Comparison of ENCODE assay signal across 18 mouse cellular contexts in genomic region chr2:164868491-164868890, GRCm38 (mm10). TPM values are rescaled to one million over a fixed set of nuclear protein-coding genes. Genes with fewer than 3 reads are reported as not detected.
DNase-seq lines count a peak whose midpoint lies in the region; ATAC-seq and TF ChIP-seq lines count a peak whose summit lies in the region.
"Had no signal": no experiment of that assay in that cellular context is flagged by ENCODE, and none has a peak within 500 bp of the region (broad histone marks: within the 10 kb centered on the region; RNA-seq: fewer than 3 reads in every experiment).

No protein-coding gene starts in this region.

- H3K4me3 ChIP-seq in liver, adult 2 months (ENCODE audit: insufficient read depth, low read depth, low read length) = no peak overlapping the region
- H3K4me3 ChIP-seq in liver, embryonic 11.5 days (ENCODE audit: low read depth, low read length) = no peak overlapping the region
- H3K4me3 ChIP-seq: heart, embryonic 13.5 days; hindbrain, embryonic 13.5 days; myocyte had no signal

- H3K4me1 ChIP-seq in liver, adult 2 months (ENCODE audit: control insufficient read depth, insufficient read depth, low read length) = peaks cover 4% of the 10 kb centered on the region; the same call in 1 of the 2 replicates
- no peaks in the 10 kb centered on the region for H3K4me1 ChIP-seq in liver, embryonic 11.5 days (replicated peaks; ENCODE audit: control insufficient read depth, insufficient read depth, low read length)
- H3K4me1 ChIP-seq: hindbrain, embryonic 13.5 days had no signal

- H3K9me3 ChIP-seq in liver, embryonic 11.5 days (ENCODE audit: control insufficient read depth, low read length) = no peaks in the 10 kb centered on the region

- TF ChIP-seq POLR2A in liver, adult 2 months (IDR thresholded peaks at IDR 0.05; ENCODE audit: extremely low read depth, insufficient read depth, low read length) = no peak

- no peak overlapping the region for H3K27ac ChIP-seq in liver, adult 2 months (replicated peaks; ENCODE audit: insufficient read depth, low read depth, low read length)
- no peak overlapping the region for H3K27ac ChIP-seq in liver, embryonic 11.5 days (ENCODE audit: low read depth, low read length)
- H3K27ac ChIP-seq: hindbrain, embryonic 13.5 days had no signal

- DNase-seq in liver, adult 2 months (ENCODE audit: extremely low read depth, low read depth, low spot score) = peak; percentile 51
- no peak for DNase-seq in liver, embryonic 11.5 days (ENCODE audit: low spot score)
- DNase-seq in CD4-positive, CD25-positive, alpha-beta regulatory T cell, adult 2 months (ENCODE audit: low read depth, low spot score) = peak; percentile 57
- no peak for DNase-seq in layer of hippocampus, adult 8-10 months (ENCODE audit: low spot score in 2 of 2)
- DNase-seq in frontal cortex, postnatal 25 days (ENCODE audit: low spot score in 2 of 2) = no peak
- no peak for DNase-seq in embryo, embryonic 10 days (ENCODE audit: low spot score)
- DNase-seq: adrenal gland, adult 8-10 months; gastrocnemius, postnatal 10 days; layer of hippocampus, adult 9-11 months; thymus, postnatal 25 days had no signal

- no peak for TF ChIP-seq CTCF in liver, adult 2 months (IDR thresholded peaks at IDR 0.05; ENCODE audit: low read depth, low read length)

- H3K9ac ChIP-seq in liver, adult 2 months (ENCODE audit: low read depth, low read length) = no peak overlapping the region
- no peak overlapping the region for H3K9ac ChIP-seq in liver, embryonic 11.5 days (ENCODE audit: low read depth, low read length)
- H3K9ac ChIP-seq: heart, embryonic 13.5 days; hindbrain, embryonic 13.5 days had no signal

- WGBS in liver, adult 2 months = 76% methylated on average over 7 of the region's 7 CpGs
- 61% methylated on average over 7 of the region's 7 CpGs for WGBS in liver, embryonic 11.5 days

- no peaks in the 10 kb centered on the region for H3K79me2 ChIP-seq in liver, adult 2 months (ENCODE audit: control insufficient read depth, insufficient read depth, low read length)

- no peaks in the 10 kb centered on the region for H3K27me3 ChIP-seq in liver, adult 2 months (ENCODE audit: control insufficient read depth, insufficient read depth, low read length)
- no peaks in the 10 kb centered on the region for H3K27me3 ChIP-seq in liver, embryonic 11.5 days (replicated peaks; ENCODE audit: control insufficient read depth, insufficient read depth, low read length)
- H3K27me3 ChIP-seq: heart, embryonic 13.5 days; hindbrain, embryonic 13.5 days had no signal

- no peak overlapping the region for H3K4me2 ChIP-seq in liver, embryonic 11.5 days
- H3K4me2 ChIP-seq: heart, embryonic 13.5 days; hindbrain, embryonic 13.5 days had no signal

- no peaks in the 10 kb centered on the region for H3K36me3 ChIP-seq in liver, adult 2 months (ENCODE audit: control insufficient read depth, insufficient read depth, low read length)
- H3K36me3 ChIP-seq in liver, embryonic 11.5 days (ENCODE audit: control insufficient read depth, insufficient read depth, low read length) = no peaks in the 10 kb centered on the region
- H3K36me3 ChIP-seq: heart, embryonic 13.5 days; hindbrain, embryonic 13.5 days had no signal

- ATAC-seq in liver, embryonic 11.5 days (replicated peaks; ENCODE audit: low FRiP score) = no peak
- peak; percentile 63 for ATAC-seq in inflammation-experienced regulatory T-cells, adult 6 months
- ATAC-seq in megakaryocyte, adult 5-6 weeks (ENCODE audit: poor library complexity, severe bottlenecking) = peak; percentile 82
- ATAC-seq: forebrain, embryonic 14.5 days had no signal

RNA-seq across cellular contexts. Expression of gene Pcif1, which starts 10.6 kb away (rescaled TPM):
- 9.1 and 12.9 TPM in 2 replicates for total RNA-seq in liver, adult 2 months (2014; rRNA removed)
- polyA plus RNA-seq in liver, adult 2 months (2012; rRNA removed) = 20.2 and 21.3 TPM in 2 replicates
- 63.9 and 67.5 TPM in 2 replicates for polyA plus RNA-seq in liver, embryonic 11.5 days (2014; fragmentation: Nextera tagmentation; extraction: Ambion mirVana)
- polyA plus RNA-seq in inflammation-experienced regulatory T-cells, adult 6 months (2017; shearing (Covaris generic)) = 100 to 1,000 TPM; 110 to 126 (median 112) TPM
- total RNA-seq in megakaryocyte, adult 5-6 weeks (2015) = 38.4 and 47.1 TPM in 2 replicates
- total RNA-seq in megakaryocyte, adult 5-6 weeks (2017) = 31.2 and 33.4 TPM in 2 replicates
- 10 to 100 TPM; 40.5 to 62.8 (median 49.0) TPM for total RNA-seq in layer of hippocampus, adult 8-10 months (2022)

RNA-seq across cellular contexts. Expression of gene Pltp, which starts 11.0 kb away (rescaled TPM):
- 21.7 and 22.1 TPM in 2 replicates for total RNA-seq in liver, adult 2 months (2014; rRNA removed)
- polyA plus RNA-seq in liver, adult 2 months (2012; rRNA removed) = 49.7 and 92.8 TPM in 2 replicates
- 9.9 and 10.7 TPM in 2 replicates for polyA plus RNA-seq in liver, embryonic 11.5 days (2014; fragmentation: Nextera tagmentation; extraction: Ambion mirVana)
- polyA plus RNA-seq in inflammation-experienced regulatory T-cells, adult 6 months (2017; shearing (Covaris generic)) = 1 to 10 TPM in 2 of 3 experiments, under 1 TPM in 1; 0.50 to 3.0 (median 1.3) TPM
- total RNA-seq in megakaryocyte, adult 5-6 weeks (2015) = 3.8 and 7.1 TPM in 2 replicates
- 1.8 and 3.6 TPM in 2 replicates for total RNA-seq in megakaryocyte, adult 5-6 weeks (2017)
- total RNA-seq in layer of hippocampus, adult 8-10 months (2022) = 100 to 1,000 TPM in 2 of 4 experiments, 10 to 100 TPM in 2; 81.0 to 114 (median 96.0) TPM
- total RNA-seq: megakaryocyte-erythroid progenitor cell, adult 5-6 weeks had no signal

RNA-seq across cellular contexts. Expression of gene Neurl2, which starts 35.2 kb away (rescaled TPM):
- 1.6 and 2.3 TPM in 2 replicates for total RNA-seq in liver, adult 2 months (2014; rRNA removed)
- 4.5 and 5.6 TPM in 2 replicates for polyA plus RNA-seq in liver, adult 2 months (2012; rRNA removed)
- polyA plus RNA-seq in liver, embryonic 11.5 days (2014; fragmentation: Nextera tagmentation; extraction: Ambion mirVana) = 3.9 and 4.9 TPM in 2 replicates
- 1 to 10 TPM; 1.0 to 2.7 (median 1.1) TPM for polyA plus RNA-seq in inflammation-experienced regulatory T-cells, adult 6 months (2017; shearing (Covaris generic))
- total RNA-seq in megakaryocyte, adult 5-6 weeks (2015) = 2.7 and 3.4 TPM in 2 replicates
- total RNA-seq in megakaryocyte, adult 5-6 weeks (2017) = 1.6 and 1.8 TPM in 2 replicates
- 1 to 10 TPM; 1.6 to 4.9 (median 3.6) TPM for total RNA-seq in layer of hippocampus, adult 8-10 months (2022)

RNA-seq across cellular contexts. Expression of gene Ctsa, which starts 35.8 kb away (rescaled TPM):
- 112 and 135 TPM in 2 replicates for total RNA-seq in liver, adult 2 months (2014; rRNA removed)
- polyA plus RNA-seq in liver, adult 2 months (2012; rRNA removed) = 164 and 279 TPM in 2 replicates
- 97.2 and 103 TPM in 2 replicates for polyA plus RNA-seq in liver, embryonic 11.5 days (2014; fragmentation: Nextera tagmentation; extraction: Ambion mirVana)
- polyA plus RNA-seq in inflammation-experienced regulatory T-cells, adult 6 months (2017; shearing (Covaris generic)) = 100 to 1,000 TPM; 206 to 247 (median 207) TPM
- total RNA-seq in megakaryocyte, adult 5-6 weeks (2015) = 192 and 200 TPM in 2 replicates
- 224 and 228 TPM in 2 replicates for total RNA-seq in megakaryocyte, adult 5-6 weeks (2017)
- total RNA-seq in layer of hippocampus, adult 8-10 months (2022) = 100 to 1,000 TPM in 3 of 4 experiments, 10 to 100 TPM in 1; 96.9 to 242 (median 147) TPM

RNA-seq across cellular contexts. Expression of gene Spata25, which starts 40.2 kb away (rescaled TPM):
- 0.18 TPM in 1 of 2 replicates, not detected in the other for total RNA-seq in liver, adult 2 months (2014; rRNA removed)
- polyA plus RNA-seq in liver, adult 2 months (2012; rRNA removed) = not detected in 2 replicates
- not detected in 2 replicates for polyA plus RNA-seq in liver, embryonic 11.5 days (2014; fragmentation: Nextera tagmentation; extraction: Ambion mirVana)
- not detected for polyA plus RNA-seq in inflammation-experienced regulatory T-cells, adult 6 months (2017; shearing (Covaris generic))
- total RNA-seq in megakaryocyte, adult 5-6 weeks (2015) = not detected in 2 replicates
- total RNA-seq in megakaryocyte, adult 5-6 weeks (2017) = not detected in 2 replicates
- 1 to 10 TPM in 1 of 4 experiments, under 1 TPM in 1, not detected in 2; 0.54 to 1.3 TPM for total RNA-seq in layer of hippocampus, adult 8-10 months (2022)
- total RNA-seq: megakaryocyte-erythroid progenitor cell, adult 5-6 weeks had no signal
- polyA plus RNA-seq: forebrain, embryonic 14.5 days; heart, embryonic 13.5 days; hindbrain, embryonic 13.5 days; kidney, embryonic 14.5 days had no signal

Comparison
In these comparisons a context has a peak if more than half of its experiments do, and no peak if none do; other contexts are left out.
1. DNase-seq: peak in liver, adult 2 months (single experiment) and CD4-positive, CD25-positive, alpha-beta regulatory T cell, adult 2 months (single experiment); none in liver, embryonic 11.5 days (single experiment), layer of hippocampus, adult 8-10 months (0 of 2), frontal cortex, postnatal 25 days (0 of 2) and embryo, embryonic 10 days (single experiment).